Mouse (Mus musculus) small intestine, adult 2 months (tissue): ENCODE measurements around the gene Wnt7a. TPM values are rescaled to one million over a fixed set of nuclear protein-coding genes. Genes with fewer than 3 reads are reported as not detected.

Experiments
- H3K27ac ChIP-seq: fragments of 200-500 bp; 2 replicates; pipeline ENCODE4 v1.5.1; 2012; ENCODE audit warnings: low read depth, low read length, control low read depth, inconsistent platforms; ENCODE audit not compliant: insufficient read depth
- H3K27me3 ChIP-seq: fragments of 200-500 bp; 2 replicates; pipeline ENCODE4 v1.6.1; 2012; ENCODE audit warnings: mild to moderate bottlenecking, moderate library complexity, low read length, inconsistent platforms; ENCODE audit not compliant: control insufficient read depth, insufficient read depth
- H3K36me3 ChIP-seq: fragments of 200-500 bp; 2 replicates; pipeline ENCODE4 v1.6.1; 2012; ENCODE audit warnings: mild to moderate bottlenecking, low read length, control low read depth, inconsistent platforms; ENCODE audit not compliant: control insufficient read depth, insufficient read depth
- H3K4me1 ChIP-seq: fragments of 200-500 bp; 2 replicates; pipeline ENCODE4 v1.6.1; 2012; ENCODE audit warnings: low read length, inconsistent platforms, mixed read lengths; ENCODE audit not compliant: control insufficient read depth, insufficient read depth, insufficient read length
- H3K4me3 ChIP-seq: fragments of 200-500 bp; 2 replicates; pipeline ENCODE4 v1.5.1; 2012; ENCODE audit warnings: low read depth, mild to moderate bottlenecking, control low read depth, inconsistent platforms, low read length, moderate library complexity
- CTCF ChIP-seq: fragments of 200-500 bp; IDR thresholded peaks from 2 replicates; pipeline ENCODE4 v1.5.1; 2012; ENCODE audit warnings: low read depth, mild to moderate bottlenecking, control low read depth, inconsistent platforms, low read length, moderate library complexity, mixed read lengths; ENCODE audit not compliant: insufficient replicate concordance, insufficient read length; ENCODE audit errors: extremely low read depth
- POLR2A ChIP-seq: fragments of 200-500 bp; IDR thresholded peaks from 2 replicates; pipeline ENCODE4 v1.6.1; 2012; ENCODE audit warnings: low read depth, mild to moderate bottlenecking, control low read depth, inconsistent platforms, low read length, moderate library complexity
- WGBS: fragments of 180-500 bp; shearing (Covaris S2); methylation state at CpG from one replicate; pipeline ENCODE4 v1.1.7; 2018; 5-methylcytosine and 5-hydroxymethylcytosine counted together
- polyA plus RNA-seq: library from polyadenylated mRNA; depleted of rRNA; stranded (reverse); fragments of >200 nt; gene quantifications from 2 replicates; pipeline ENCODE4 v1.2.3, GENCODE M21; 2012

Wnt7a gene
- polyA plus RNA-seq, 1 experiment, result not detected

- Histone ChIP-seq H3K4me1 (no peaks in the 10 kb centered on the region), H3K27me3 (no peaks in the 10 kb centered on the region), H3K27ac (no peak overlapping the region), H3K36me3 (no peaks in the 10 kb centered on the region), H3K4me3 (no peak overlapping the region)
- TF ChIP-seq CTCF (no peak), POLR2A (no peak)
Observed at GRCm38 (mm10) chr6:91371912-91372585, 39.1 kb downstream of the Wnt7a start.

- no peak overlapping the region for H3K27ac ChIP-seq
- H3K36me3 ChIP-seq, result no peaks in the 10 kb centered on the region
- H3K4me3 ChIP-seq, result no peak overlapping the region
- TF ChIP-seq POLR2A, result no peak
- TF ChIP-seq CTCF, result no peak
- 75% methylated on average over 1 of the region's 1 CpGs for WGBS
- H3K27me3 ChIP-seq, result no peaks in the 10 kb centered on the region; the same call in 1 of the 2 replicates
- H3K4me1 ChIP-seq, result no peaks in the 10 kb centered on the region
Observed at GRCm38 (mm10) chr6:91366781-91367180, 44.4 kb downstream of the Wnt7a start.

GRCm38 (mm10) chr6:91365480-91365879, 45.7 kb downstream of the Wnt7a start:
- Histone ChIP-seq H3K36me3 (no peaks in the 10 kb centered on the region), H3K4me1 (no peaks in the 10 kb centered on the region), H3K4me3 (no peak overlapping the region), H3K27ac (no peak overlapping the region), H3K27me3 (no peaks in the 10 kb centered on the region; the same call in 1 of the 2 replicates)
- TF ChIP-seq POLR2A (no peak), CTCF (no peak)
- WGBS, result 72% methylated on average over 14 of the region's 14 CpGs

GRCm38 (mm10) chr6:91362756-91363155, 48.4 kb downstream of the Wnt7a start:
- no peaks in the 10 kb centered on the region for H3K36me3 ChIP-seq
- WGBS, result 76% methylated on average over 2 of the region's 2 CpGs
- H3K27me3 ChIP-seq, result no peaks in the 10 kb centered on the region; the same call in 1 of the 2 replicates
- H3K4me1 ChIP-seq, result peaks cover 3% of the 10 kb centered on the region; the same call in 1 of the 2 replicates
- H3K27ac ChIP-seq, result no peak overlapping the region
- no peak overlapping the region for H3K4me3 ChIP-seq
- no peak for TF ChIP-seq CTCF
- no peak for TF ChIP-seq POLR2A

- TF ChIP-seq POLR2A, result no peak
- no peak for TF ChIP-seq CTCF
- 78% methylated on average over 6 of the region's 6 CpGs for whole genome bisulfite sequencing
Observed at GRCm38 (mm10) chr6:91360998-91361397, 50.2 kb downstream of the Wnt7a start.

GRCm38 (mm10) chr6:91360371-91360690, 50.8 kb downstream of the Wnt7a start:
- H3K4me1 ChIP-seq, result peaks cover 3% of the 10 kb centered on the region; the same call in 1 of the 2 replicates
- H3K27me3 ChIP-seq, result no peaks in the 10 kb centered on the region; the same call in 1 of the 2 replicates
- 86% methylated on average over 4 of the region's 4 CpGs for WGBS
- no peaks in the 10 kb centered on the region for H3K36me3 ChIP-seq
- H3K27ac ChIP-seq, result no peak overlapping the region
- no peak overlapping the region for H3K4me3 ChIP-seq
- no peak for TF ChIP-seq CTCF
- no peak for TF ChIP-seq POLR2A

More at GRCm38 (mm10) chr6:91360998-91361397, 50.2 kb downstream of the Wnt7a start:
- Histone ChIP-seq H3K4me1 (peaks cover 3% of the 10 kb centered on the region; the same call in 1 of the 2 replicates), H3K27me3 (no peaks in the 10 kb centered on the region; the same call in 1 of the 2 replicates), H3K36me3 (no peaks in the 10 kb centered on the region), H3K27ac (no peak overlapping the region), H3K4me3 (no peak overlapping the region)

- TF ChIP-seq POLR2A, result no peak
- TF ChIP-seq CTCF, result no peak
- Histone ChIP-seq H3K27me3 (no peaks in the 10 kb centered on the region; the same call in 1 of the 2 replicates), H3K27ac (no peak overlapping the region), H3K4me1 (peaks cover 3% of the 10 kb centered on the region; the same call in 1 of the 2 replicates), H3K4me3 (no peak overlapping the region), H3K36me3 (no peaks in the 10 kb centered on the region)
- WGBS, result 76% methylated on average over 7 of the region's 7 CpGs
Observed at GRCm38 (mm10) chr6:91359672-91360370, 51.3 kb downstream of the Wnt7a start.
